Mouse (Mus musculus) heart, adult 2 months (tissue): ENCODE results near the gene Rab23. TPM values are rescaled to one million over a fixed set of nuclear protein-coding genes. Genes with fewer than 3 reads are reported as not detected.

Experiments
- DNase-seq, 2 experiments: peaks; one replicate each; pipeline ENCODE4 v3.0.0; 2021
- H3K27ac ChIP-seq: fragments of 200-600 bp; 2 replicates; pipeline ENCODE4 v1.8.1; 2022
- H3K27me3 ChIP-seq: fragments of 200-500 bp; 2 replicates; pipeline ENCODE4 v1.6.1; 2012; ENCODE audit warnings: mild to moderate bottlenecking, low read length, inconsistent platforms, mixed read lengths; ENCODE audit not compliant: control insufficient read depth, insufficient read depth
- H3K36me3 ChIP-seq: fragments of 200-500 bp; 2 replicates; pipeline ENCODE4 v1.6.1; 2012; ENCODE audit warnings: low read length, inconsistent platforms; ENCODE audit not compliant: control insufficient read depth, insufficient read depth
- H3K4me1 ChIP-seq: fragments of 200-500 bp; 2 replicates; pipeline ENCODE4 v1.6.1; 2011; ENCODE audit warnings: low read length; ENCODE audit not compliant: control insufficient read depth, insufficient read depth
- H3K4me3 ChIP-seq: fragments of 200-600 bp; 2 replicates; pipeline ENCODE4 v1.8.1; 2022
- H3K79me2 ChIP-seq: fragments of 200-500 bp; replicated peaks from 2 replicates; pipeline ENCODE4 v1.6.1; 2012; ENCODE audit warnings: mild to moderate bottlenecking, inconsistent platforms, low read length, moderate library complexity, mixed read lengths; ENCODE audit not compliant: control insufficient read depth, insufficient read depth
- H3K9ac ChIP-seq: fragments of 200-500 bp; 2 replicates; pipeline ENCODE4 v1.6.1; 2012; ENCODE audit warnings: low read depth, mild to moderate bottlenecking, control low read depth, inconsistent platforms, low read length, mixed read lengths
- CTCF ChIP-seq: fragments of 200-600 bp; IDR thresholded peaks from 2 replicates; pipeline ENCODE4 v1.8.1; 2022; ENCODE audit warnings: antibody characterized with exemption, mild to moderate bottlenecking, moderate library complexity
- EP300 ChIP-seq: fragments of 200-500 bp; IDR thresholded peaks from 2 replicates; pipeline ENCODE4 v1.6.1; 2011; ENCODE audit warnings: low read depth, low read length, control low read depth; ENCODE audit not compliant: insufficient read depth
- POLR2A ChIP-seq: fragments of 200-500 bp; IDR thresholded peaks from 2 replicates; pipeline ENCODE4 v1.6.1; 2011; ENCODE audit warnings: mild to moderate bottlenecking, low read depth, low read length, control low read depth; ENCODE audit not compliant: insufficient read depth
- WGBS: fragments of 180-500 bp; shearing (Covaris S2); methylation state at CpG from one replicate; pipeline ENCODE4 v1.1.7; 2018; 5-methylcytosine and 5-hydroxymethylcytosine counted together
- intact Hi-C: fragments of 180-260 bp; cut with DNase I; formaldehyde crosslinking; loops from one replicate; pipeline ENCODE4 v1.15.1; 2025
- polyA plus RNA-seq: library from polyadenylated mRNA; depleted of rRNA; stranded (reverse); fragments of >200 nt; gene quantifications from 2 replicates; pipeline ENCODE4 v1.2.3, GENCODE M21; 2012
- total RNA-seq, 2 experiments: library from RNA; stranded (reverse); gene quantifications; 2 replicates each; pipeline ENCODE4 v1.2.3; 2021

The Rab23 gene
- total and polyA plus RNA-seq, 3 experiments = 5.3 to 10.6 (median 8.1) TPM

DNA sequence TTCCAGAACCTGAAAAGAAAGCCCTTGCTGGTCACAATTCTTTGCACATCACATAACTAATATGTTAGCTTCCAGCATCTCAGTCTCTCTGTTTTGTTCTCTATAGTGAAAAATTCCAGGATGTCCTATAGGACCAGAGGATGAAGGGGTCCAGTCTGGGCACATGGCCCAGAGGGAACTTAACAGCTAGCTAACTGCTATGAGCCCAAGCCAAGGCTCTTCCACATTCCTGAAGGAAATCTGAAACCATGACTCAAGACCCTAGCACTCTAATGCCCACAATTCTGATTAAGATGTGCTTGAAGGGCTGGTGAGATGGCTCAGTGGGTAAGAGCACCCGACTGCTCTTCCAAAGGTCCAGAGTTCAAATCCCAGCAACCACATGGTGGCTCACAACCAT is 2.1 kb upstream of the Rab23 start:
- Histone ChIP-seq H3K27me3 (no peaks in the 10 kb centered on the region), H3K4me3 (no peak overlapping the region), H3K36me3 (no peaks in the 10 kb centered on the region), H3K79me2 (no peaks in the 10 kb centered on the region), H3K27ac (no peak overlapping the region), H3K4me1 (no peaks in the 10 kb centered on the region), H3K9ac (no peak overlapping the region)
- TF ChIP-seq CTCF = no peak
- no peak for TF ChIP-seq EP300
- intact Hi-C loops = loop anchor here (2.0 kb wide), 1 partner anchor 49 kb away; the partner anchor contains the start of gene Prim2
- 87% methylated on average over 1 of the region's 1 CpGs for WGBS
- no peak for DNase-seq

- Histone ChIP-seq H3K4me1 (no peaks in the 10 kb centered on the region), H3K27me3 (no peaks in the 10 kb centered on the region), H3K4me3 (peak overlapping the region; percentile 79), H3K9ac (peak overlapping the region; percentile 92), H3K36me3 (no peaks in the 10 kb centered on the region), H3K27ac (peak overlapping the region; percentile 79), H3K79me2 (no peaks in the 10 kb centered on the region)
- no peak for DNase-seq
- intact Hi-C loops = no loop called here
- WGBS = 0% methylated on average over 35 of the region's 41 CpGs
- TF ChIP-seq POLR2A = no peak
- no peak for TF ChIP-seq EP300
- TF ChIP-seq CTCF = no peak
Observed at GRCm38 (mm10) chr1:33720231-33720630, 544 bp downstream of the Rab23 start.

DNA sequence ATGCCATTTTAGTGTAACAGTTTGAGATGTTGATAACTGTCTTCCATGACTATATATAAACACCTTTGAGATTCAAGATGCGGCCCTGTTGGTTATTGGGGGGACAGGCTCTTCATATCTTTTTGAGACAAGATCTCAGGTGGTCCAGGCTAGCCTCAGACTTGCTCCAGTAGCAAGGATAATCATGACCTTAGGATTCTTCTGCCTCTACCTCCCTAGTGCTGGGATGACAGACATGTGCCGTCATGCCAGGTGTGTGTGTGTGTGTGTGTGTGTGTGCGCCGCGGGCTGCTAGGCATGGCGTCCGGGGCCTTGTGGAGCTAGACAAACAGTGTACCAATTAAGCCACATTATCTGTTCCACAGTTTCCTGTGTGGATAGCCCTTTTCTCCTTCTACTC is 1.3 kb downstream of the Rab23 start:
- no peak for DNase-seq
- no peaks in the 10 kb centered on the region for H3K4me1 ChIP-seq
- H3K79me2 ChIP-seq = no peaks in the 10 kb centered on the region
- H3K4me3 ChIP-seq = no peak overlapping the region
- H3K27ac ChIP-seq = no peak overlapping the region
- intact Hi-C loops = no loop called here
- no peak overlapping the region for H3K9ac ChIP-seq
- H3K27me3 ChIP-seq = no peaks in the 10 kb centered on the region
- no peaks in the 10 kb centered on the region for H3K36me3 ChIP-seq
- no peak for TF ChIP-seq EP300
- TF ChIP-seq CTCF = no peak
- WGBS = 74% methylated on average over 7 of the region's 7 CpGs

DNA sequence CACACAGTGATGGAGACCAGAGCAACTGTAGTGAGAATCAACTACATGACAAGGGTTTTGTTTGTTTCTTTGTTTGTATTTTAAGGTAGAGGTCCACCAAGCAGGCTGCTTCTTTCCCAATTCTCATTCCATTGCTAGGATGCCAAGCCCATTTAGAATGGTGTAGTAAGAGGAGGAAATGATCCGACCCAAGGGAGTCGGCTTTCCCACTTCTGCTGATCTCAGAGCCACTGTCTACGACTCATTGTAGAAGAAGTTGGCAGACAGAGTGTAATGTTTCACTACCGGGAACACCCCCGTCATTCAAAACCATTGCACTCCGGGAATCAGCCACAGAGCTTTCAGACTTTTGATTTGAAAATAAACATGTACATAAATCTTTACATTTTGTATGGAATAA is 4.8 kb downstream of the Rab23 start:
- no peaks in the 10 kb centered on the region for H3K36me3 ChIP-seq
- H3K27me3 ChIP-seq = no peaks in the 10 kb centered on the region
- intact Hi-C loops = no loop called here
- H3K4me3 ChIP-seq = no peak overlapping the region
- H3K9ac ChIP-seq = no peak overlapping the region
- WGBS = 53% methylated on average over 6 of the region's 6 CpGs
- no peaks in the 10 kb centered on the region for H3K79me2 ChIP-seq
- no peak overlapping the region for H3K27ac ChIP-seq
- no peak for DNase-seq
- H3K4me1 ChIP-seq = no peaks in the 10 kb centered on the region
- TF ChIP-seq EP300 (no peak), POLR2A (no peak), CTCF (no peak)

DNA sequence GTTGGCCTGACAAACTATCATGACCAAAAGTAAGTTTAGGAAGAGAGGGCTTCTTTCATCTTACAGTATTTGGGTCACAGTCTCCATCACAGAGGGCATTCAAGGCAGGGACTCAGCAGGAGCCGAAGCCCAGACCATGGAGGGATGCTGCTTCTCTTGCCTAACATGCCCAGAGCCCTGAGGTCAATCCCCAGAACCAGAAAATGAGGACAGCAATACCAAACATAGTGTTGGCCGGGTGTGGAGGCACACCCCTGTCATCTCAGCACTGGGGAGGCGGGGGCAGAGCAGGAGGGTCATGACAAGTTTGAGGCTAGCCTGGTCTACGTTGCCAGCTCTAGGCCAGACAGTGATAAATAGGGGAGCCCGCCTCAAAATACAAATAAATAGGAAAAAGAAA is 5.4 kb downstream of the Rab23 start:
- TF ChIP-seq POLR2A (no peak), CTCF (no peak), EP300 (no peak)
- intact Hi-C loops = no loop called here
- WGBS = 94% methylated on average over 5 of the region's 5 CpGs
- Histone ChIP-seq H3K79me2 (no peaks in the 10 kb centered on the region), H3K9ac (no peak overlapping the region), H3K27ac (no peak overlapping the region), H3K36me3 (no peaks in the 10 kb centered on the region), H3K4me3 (no peak overlapping the region), H3K27me3 (no peaks in the 10 kb centered on the region), H3K4me1 (no peaks in the 10 kb centered on the region)
- DNase-seq = no peak

DNA sequence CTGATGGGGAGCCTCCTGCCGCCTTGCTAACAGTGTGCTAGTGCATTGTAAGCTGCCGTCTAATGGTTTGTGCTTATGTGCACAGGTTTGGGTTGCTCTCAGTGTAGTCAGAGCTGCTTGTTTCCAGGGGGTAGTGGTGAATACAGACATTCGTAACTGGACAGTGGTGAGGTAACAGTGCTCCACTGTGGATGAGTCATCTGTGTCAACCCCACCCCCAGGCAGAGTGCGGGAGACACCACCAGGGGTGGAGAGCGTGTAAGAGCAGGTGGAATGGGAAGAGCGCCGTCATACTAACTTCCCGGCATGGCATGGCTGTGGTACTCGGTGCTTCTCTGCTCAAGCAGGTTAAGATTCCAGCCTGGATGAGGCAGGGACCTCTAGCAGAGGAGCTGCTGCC is 13.4 kb downstream of the Rab23 start:
- DNase-seq = no peak
- no peaks in the 10 kb centered on the region for H3K4me1 ChIP-seq
- H3K27ac ChIP-seq = no peak overlapping the region
- no peak for TF ChIP-seq CTCF
- no peak for TF ChIP-seq POLR2A
- no peak for TF ChIP-seq EP300
- no peak overlapping the region for H3K9ac ChIP-seq
- no peaks in the 10 kb centered on the region for H3K36me3 ChIP-seq
- H3K4me3 ChIP-seq = no peak overlapping the region
- no peaks in the 10 kb centered on the region for H3K79me2 ChIP-seq
- no peaks in the 10 kb centered on the region for H3K27me3 ChIP-seq
- intact Hi-C loops = no loop called here
- WGBS = 82% methylated on average over 9 of the region's 9 CpGs
